Mouse (Mus musculus) ES-E14 (cell line): ENCODE measurements around the gene Trip11.

Experiments
- CHD2 ChIP-seq: IDR thresholded peaks from 2 replicates; pipeline ENCODE4 v1.6.1; 2014; ENCODE audit warnings: mild to moderate bottlenecking, low read depth, low read length, inconsistent platforms
- MAFK ChIP-seq: IDR thresholded peaks from 2 replicates; pipeline ENCODE4 v1.6.1; 2014; ENCODE audit warnings: mild to moderate bottlenecking, low read depth, low read length, inconsistent platforms; ENCODE audit not compliant: insufficient read depth
- ZNF384 ChIP-seq: IDR thresholded peaks from 2 replicates; pipeline ENCODE4 v1.6.1; 2012; ENCODE audit warnings: low read depth, low read length, inconsistent platforms

- TF ChIP-seq ZNF384 (no peak), CHD2 (no peak), MAFK (no peak)
Observed at GRCm38 (mm10) chr12:101889351-101889750, 23.7 kb downstream of the Trip11 start.
